Mouse (Mus musculus) CH12.LX (cell line): ENCODE data around the gene Nppc. TPM values are rescaled to one million over a fixed set of nuclear protein-coding genes. Genes with fewer than 3 reads are reported as not detected.

Experiments used
- DNase-seq: peaks from one replicate; pipeline ENCODE4 v3.0.0-alpha.2; 2013; ENCODE audit errors: extremely low read depth
- H3K27ac ChIP-seq: 2 replicates; pipeline ENCODE4 v1.5.1; 2012; ENCODE audit warnings: low read depth, mild to moderate bottlenecking, control low read depth, moderate library complexity; ENCODE audit not compliant: insufficient read depth
- H3K27me3 ChIP-seq: replicated peaks from 2 replicates; pipeline ENCODE3; 2012; ENCODE audit warnings: inconsistent platforms
- H3K36me3 ChIP-seq, 2 experiments: replicated peaks in 1 of 2; 2 replicates each; pipeline versions ENCODE3 to v1.6.1; 2012; ENCODE audit warnings: inconsistent platforms in 1 of 2, low read length in 1 of 2, mild to moderate bottlenecking in 1 of 2, mixed read lengths in 1 of 2, moderate library complexity in 1 of 2; ENCODE audit not compliant: control insufficient read depth in 1 of 2, insufficient read depth in 1 of 2
- H3K4me1 ChIP-seq, 2 experiments: 2 replicates each; pipeline ENCODE4 v1.6.1; 2012; ENCODE audit warnings: inconsistent platforms in 1 of 2, moderate library complexity in 1 of 2; ENCODE audit not compliant: insufficient read depth in 2 of 2, control insufficient read depth in 1 of 2
- H3K4me2 ChIP-seq: 2 replicates; pipeline ENCODE4 v1.6.1; 2012; ENCODE audit warnings: low read depth, mild to moderate bottlenecking, control low read depth; ENCODE audit not compliant: poor library complexity, insufficient read depth, severe bottlenecking
- H3K4me3 ChIP-seq, 3 experiments: fragments of 150-350 bp in 1 of 3; sonication (generic) in 1 of 3; replicated peaks in 1 of 3; 2 replicates each; pipeline versions ENCODE3 to v1.5.1; 2011 to 2012; ENCODE audit warnings: low read depth in 2 of 3, low read length in 2 of 3, mild to moderate bottlenecking in 2 of 3, moderate library complexity in 2 of 3, control low read depth in 1 of 3, improper control_type of control experiment in 1 of 3, inconsistent platforms in 1 of 3, mixed read lengths in 1 of 3; ENCODE audit not compliant: poor library complexity in 1 of 3
- H3K79me2 ChIP-seq: replicated peaks from 2 replicates; pipeline ENCODE4 v1.6.1; 2012; ENCODE audit warnings: mild to moderate bottlenecking, moderate library complexity; ENCODE audit not compliant: control insufficient read depth, poor library complexity, insufficient read depth, severe bottlenecking; ENCODE audit errors: extremely low read depth
- H3K9ac ChIP-seq: 2 replicates; pipeline ENCODE4 v1.6.1; 2012; ENCODE audit warnings: low read depth, mild to moderate bottlenecking, control low read depth, moderate library complexity; ENCODE audit not compliant: insufficient read depth
- H3K9me3 ChIP-seq: replicated peaks from 2 replicates; pipeline ENCODE3; 2012; ENCODE audit warnings: low read length, inconsistent platforms, mixed read lengths
- CHD1 ChIP-seq: IDR thresholded peaks from 2 replicates; pipeline ENCODE4 v1.6.1; 2012; ENCODE audit warnings: low read depth, low read length, improper control_type of control experiment, inconsistent platforms
- CTCF ChIP-seq, 2 experiments: IDR thresholded peaks in 1 of 2; conservative IDR thresholded peaks in 1 of 2; 2 replicates each; pipeline ENCODE4 v1.5.1; 2011 to 2012; ENCODE audit warnings: low read depth in 2 of 2, low read length in 2 of 2, improper control_type of control experiment in 1 of 2, inconsistent platforms in 1 of 2, mild to moderate bottlenecking in 1 of 2, moderate library complexity in 1 of 2
- E2F4 ChIP-seq: IDR thresholded peaks from 2 replicates; pipeline ENCODE4 v1.6.1; 2011; ENCODE audit warnings: low read depth, low read length, improper control_type of control experiment; ENCODE audit not compliant: insufficient replicate concordance
- ELF1 ChIP-seq: IDR thresholded peaks from 2 replicates; pipeline ENCODE4 v1.6.1; 2014; ENCODE audit warnings: low read depth, mild to moderate bottlenecking, inconsistent platforms, low read length, improper control_type of control experiment
- EP300 ChIP-seq: IDR thresholded peaks from 2 replicates; pipeline ENCODE4 v1.6.1; 2011; ENCODE audit warnings: low read length, improper control_type of control experiment
- HCFC1 ChIP-seq: IDR thresholded peaks from 2 replicates; pipeline ENCODE4 v1.6.1; 2012; ENCODE audit warnings: low read depth, mild to moderate bottlenecking, inconsistent platforms, low read length, improper control_type of control experiment
- IRF4 ChIP-seq: IDR thresholded peaks from 2 replicates; pipeline ENCODE4 v1.6.1; 2014; ENCODE audit warnings: low read depth, mild to moderate bottlenecking, inconsistent platforms, low read length, improper control_type of control experiment
- KAT2A ChIP-seq: IDR thresholded peaks from 2 replicates; pipeline ENCODE4 v1.6.1; 2012; ENCODE audit warnings: low read length, improper control_type of control experiment, inconsistent platforms; ENCODE audit not compliant: insufficient replicate concordance
- MAZ ChIP-seq: IDR thresholded peaks from 2 replicates; pipeline ENCODE4 v1.6.1; 2012; ENCODE audit warnings: low read depth, mild to moderate bottlenecking, inconsistent platforms, low read length, improper control_type of control experiment, moderate library complexity
- MEF2A ChIP-seq: IDR thresholded peaks from 2 replicates; pipeline ENCODE4 v1.6.1; 2014; ENCODE audit warnings: low read depth, mild to moderate bottlenecking, inconsistent platforms, low read length, improper control_type of control experiment, borderline replicate concordance
- MXI1 ChIP-seq: IDR thresholded peaks from 2 replicates; pipeline ENCODE4 v1.6.1; 2011; ENCODE audit warnings: mild to moderate bottlenecking, low read depth, low read length, improper control_type of control experiment
- MYC ChIP-seq: IDR thresholded peaks from 2 replicates; pipeline ENCODE4 v1.6.1; 2011; ENCODE audit warnings: low read depth, mild to moderate bottlenecking, improper control_type of control experiment, low read length
- NELFE ChIP-seq: IDR thresholded peaks from 2 replicates; pipeline ENCODE4 v1.6.1; 2011; ENCODE audit warnings: low read depth, low read length, improper control_type of control experiment
- NRF1 ChIP-seq: IDR thresholded peaks from 2 replicates; pipeline ENCODE4 v1.6.1; 2014; ENCODE audit warnings: low read depth, mild to moderate bottlenecking, inconsistent platforms, low read length, improper control_type of control experiment, moderate library complexity
- SIN3A ChIP-seq: IDR thresholded peaks from 2 replicates; pipeline ENCODE4 v1.6.1; 2012; ENCODE audit warnings: low read length, improper control_type of control experiment, inconsistent platforms
- SMC3 ChIP-seq: IDR thresholded peaks from 2 replicates; pipeline ENCODE4 v1.6.1; 2011; ENCODE audit warnings: low read depth, low read length, improper control_type of control experiment
- TCF12 ChIP-seq: IDR thresholded peaks from 2 replicates; pipeline ENCODE4 v1.6.1; 2014; ENCODE audit warnings: low read depth, mild to moderate bottlenecking, inconsistent platforms, low read length, improper control_type of control experiment
- UBTF ChIP-seq: IDR thresholded peaks from 2 replicates; pipeline ENCODE4 v1.6.1; 2012; ENCODE audit warnings: low read depth, mild to moderate bottlenecking, inconsistent platforms, low read length, improper control_type of control experiment, moderate library complexity
- USF1 ChIP-seq: IDR thresholded peaks from 2 replicates; pipeline ENCODE4 v1.6.1; 2014; ENCODE audit warnings: low read depth, mild to moderate bottlenecking, inconsistent platforms, low read length, improper control_type of control experiment
- USF2 ChIP-seq: conservative IDR thresholded peaks from 2 replicates; pipeline ENCODE4 v1.6.1; 2011; ENCODE audit warnings: low read depth, low read length, improper control_type of control experiment
- dilution Hi-C: fragments of 300-500 bp; cut with MboI; formaldehyde crosslinking; loops from 2 replicates; pipeline ENCODE4 v1.14.3; 2020; ENCODE audit warnings: low sequenced_read_pairs; ENCODE audit not compliant: extremely low pct_unique_long_range_greater_than_20kb, extremely low pct_ligation_motif_present
- in situ Hi-C: fragments of 300-500 bp; cut with MboI; formaldehyde crosslinking; loops from 3 replicates; pipeline ENCODE4 v1.14.3; 2019; ENCODE audit warnings: low sequenced_read_pairs, low pct_ligation_motif_present, low pct_unique_long_range_greater_than_20kb, mixed read lengths
- polyA plus RNA-seq: library from polyadenylated mRNA; unstranded; fragments of >175 nt; gene quantifications from 2 replicates; pipeline ENCODE4 v1.2.1, GENCODE M21; 2012; ENCODE audit warnings: low read depth; ENCODE audit not compliant: insufficient read length
- total RNA-seq, 2 experiments: library from RNA; depleted of rRNA; stranded (reverse); fragments of 300-350 nt in 1 of 2; fragments of >200 nt in 1 of 2; gene quantifications; 2 replicates each; pipeline ENCODE4 v1.2.3; 2012 to 2014

The Nppc gene
- total and polyA plus RNA-seq, 3 experiments = 0.13 TPM; not detected in 2

DNA sequence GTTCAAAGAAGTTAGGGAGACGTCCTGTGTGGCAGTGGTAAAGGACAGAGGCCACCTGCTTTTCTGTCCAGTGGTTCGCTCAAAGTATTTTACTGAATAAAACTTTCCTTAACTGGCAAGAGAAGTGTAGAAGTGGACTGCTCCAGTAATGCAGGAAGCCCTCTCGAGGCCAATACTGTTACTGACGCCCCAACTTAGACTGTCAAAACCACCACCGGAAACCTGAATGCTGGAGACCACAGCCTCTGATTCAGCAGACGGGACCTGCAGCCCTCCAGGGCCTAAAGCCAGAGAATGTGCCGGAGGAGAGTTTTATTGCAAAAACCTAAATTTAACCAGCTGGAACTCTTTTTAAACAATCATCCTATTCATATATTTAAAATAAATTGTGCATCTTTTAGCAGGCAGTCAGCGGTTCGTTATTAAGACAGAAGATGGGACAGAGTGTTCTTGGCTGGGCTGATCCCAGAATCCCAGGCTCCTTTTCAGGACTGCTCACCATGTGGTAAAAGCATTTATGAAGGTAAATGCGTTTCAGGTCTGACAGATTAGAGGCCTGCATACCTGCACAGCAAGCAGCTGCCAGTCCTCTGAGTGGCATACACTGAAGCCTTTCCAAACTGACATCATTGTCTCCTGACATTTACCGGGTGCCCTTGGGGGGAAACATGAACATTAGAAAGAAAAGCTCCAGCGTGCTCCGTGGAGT, 27.1 kb downstream of the Nppc start:
- H3K79me2 ChIP-seq = no peaks in the 10 kb centered on the region
- H3K27me3 ChIP-seq = no peaks in the 10 kb centered on the region
- H3K9ac ChIP-seq = no peak overlapping the region
- dilution Hi-C loops = no loop called here
- TF ChIP-seq SMC3 (peak; percentile 26), CTCF (conservative IDR thresholded peaks at IDR 0.05 in 1 of 2, IDR thresholded peaks at IDR 0.05 in 1 of 2; ENCODE audit: low read depth in 2 of 2, low read length in 2 of 2) (peak in 1 of 2 experiments; percentile 34; a peak in 2 of 4 replicates), MYC (no peak)
- no peak overlapping the region for H3K27ac ChIP-seq
- no peaks in the 10 kb centered on the region for H3K4me1 ChIP-seq
- H3K4me2 ChIP-seq = no peak overlapping the region
- in situ Hi-C loops = no loop called here
- no peaks in the 10 kb centered on the region for H3K36me3 ChIP-seq
- H3K4me3 ChIP-seq = no peak overlapping the region
- H3K9me3 ChIP-seq = no peaks in the 10 kb centered on the region
- DNase-seq = no peak

DNA sequence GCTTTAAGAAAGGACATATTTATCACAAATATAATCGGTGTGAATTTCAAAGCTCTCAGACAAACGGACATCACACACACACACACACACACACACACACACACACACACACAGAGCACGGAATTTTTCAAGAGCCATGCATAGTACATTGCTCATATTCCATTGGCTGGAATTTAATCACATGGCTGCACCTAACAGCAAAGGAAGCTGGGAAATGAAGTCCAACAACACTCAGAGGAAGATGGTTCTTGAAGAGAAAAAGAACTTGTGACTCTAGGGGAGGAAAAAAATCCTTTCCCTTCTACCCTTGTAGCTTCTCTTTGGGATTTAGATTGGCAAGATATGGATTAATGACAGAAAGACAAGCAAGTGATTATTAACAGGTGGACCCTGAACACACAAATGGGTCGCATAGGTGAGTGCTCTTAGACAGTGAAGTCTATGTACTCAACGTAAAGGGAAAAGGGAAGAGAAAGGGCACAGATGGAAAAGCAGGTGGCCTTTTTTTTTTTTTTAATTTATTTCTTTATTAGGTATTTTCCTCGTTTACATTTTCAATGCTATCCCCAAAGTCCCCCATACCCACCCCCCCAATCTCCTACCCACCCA, 35.5 kb downstream of the Nppc start:
- Histone ChIP-seq H3K9me3 (no peaks in the 10 kb centered on the region), H3K27ac (no peak overlapping the region), H3K27me3 (no peaks in the 10 kb centered on the region), H3K79me2 (no peaks in the 10 kb centered on the region), H3K4me2 (no peak overlapping the region), H3K4me1 (peaks cover 0 to 13% of the 10 kb centered on the region in 2 experiments; a peak in 2 of 4 replicates), H3K36me3 (no peaks in the 10 kb centered on the region), H3K4me3 (no peak overlapping the region), H3K9ac (no peak overlapping the region)
- in situ Hi-C loops (no loop called here), dilution Hi-C loops (no loop called here)
- TF ChIP-seq TCF12 = no peak
- no peak for TF ChIP-seq SIN3A
- 0 out of 2 replicates have a peak, but pooled peaks have one; percentile 28 for TF ChIP-seq KAT2A
- no peak for TF ChIP-seq NELFE
- peak; percentile 69 for TF ChIP-seq USF1
- TF ChIP-seq MAZ = no peak
- no peak for TF ChIP-seq IRF4
- TF ChIP-seq NRF1 = no peak
- peak; percentile 83 for TF ChIP-seq HCFC1
- no peak for TF ChIP-seq UBTF
- no peak for TF ChIP-seq ELF1
- no peak for TF ChIP-seq EP300
- no peak for TF ChIP-seq MXI1
- TF ChIP-seq MEF2A = no peak
- TF ChIP-seq USF2 = peak; percentile 61
- TF ChIP-seq CHD1 = no peak
- no peak for TF ChIP-seq E2F4
- no peak for TF ChIP-seq CTCF (conservative IDR thresholded peaks at IDR 0.05 in 1 of 2, IDR thresholded peaks at IDR 0.05 in 1 of 2; ENCODE audit: low read depth in 2 of 2, low read length in 2 of 2)
- no peak for DNase-seq
